Mouse (Mus musculus) lung, adult 2 months (tissue): ENCODE data around the gene Cat.

Source experiments
- CTCF ChIP-seq: fragments of 200-500 bp; IDR thresholded peaks from 2 replicates; pipeline ENCODE4 v1.5.1; 2011; ENCODE audit warnings: mild to moderate bottlenecking, low read length, control low read depth; ENCODE audit not compliant: insufficient read depth
- POLR2A ChIP-seq: fragments of 200-500 bp; IDR thresholded peaks from 2 replicates; pipeline ENCODE4 v1.6.1; 2011; ENCODE audit warnings: low read depth, mild to moderate bottlenecking, control low read depth, low read length, borderline replicate concordance; ENCODE audit errors: extremely low read depth

DNA sequence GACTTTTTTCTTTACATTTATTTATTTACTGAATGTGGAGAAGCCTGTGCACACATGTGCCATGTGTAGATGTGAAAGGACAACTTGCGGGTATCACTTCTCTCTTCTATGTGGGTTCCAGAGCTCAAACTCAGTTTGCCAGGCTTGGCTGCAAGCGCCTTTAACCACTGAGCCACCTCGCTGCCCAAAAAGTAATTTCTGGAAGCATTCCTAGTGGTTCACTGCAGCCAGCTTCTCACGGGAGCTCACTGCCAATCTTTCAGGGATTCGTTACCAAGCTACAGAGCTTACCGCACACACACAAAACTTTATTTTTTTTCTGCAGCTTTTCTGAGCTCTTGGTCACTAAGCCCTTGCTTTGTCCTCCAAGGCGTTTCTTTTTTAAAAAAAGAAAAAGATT lies 27.3 kb downstream of the Cat start:
- no peak for TF ChIP-seq CTCF
- no peak for TF ChIP-seq POLR2A
